Mouse (Mus musculus) cerebellum, adult 11-12 months (tissue): ENCODE measurements at regions not wholly inside any gene's neighbourhood (a gene's known extent, or its start where the extent isn't known, plus 50 kb on each side); places are given as distances from the start of the nearest gene placed in this dataset.

Experiments
- DNase-seq: peaks from one replicate; pipeline ENCODE4 v3.0.0; 2022

DNA sequence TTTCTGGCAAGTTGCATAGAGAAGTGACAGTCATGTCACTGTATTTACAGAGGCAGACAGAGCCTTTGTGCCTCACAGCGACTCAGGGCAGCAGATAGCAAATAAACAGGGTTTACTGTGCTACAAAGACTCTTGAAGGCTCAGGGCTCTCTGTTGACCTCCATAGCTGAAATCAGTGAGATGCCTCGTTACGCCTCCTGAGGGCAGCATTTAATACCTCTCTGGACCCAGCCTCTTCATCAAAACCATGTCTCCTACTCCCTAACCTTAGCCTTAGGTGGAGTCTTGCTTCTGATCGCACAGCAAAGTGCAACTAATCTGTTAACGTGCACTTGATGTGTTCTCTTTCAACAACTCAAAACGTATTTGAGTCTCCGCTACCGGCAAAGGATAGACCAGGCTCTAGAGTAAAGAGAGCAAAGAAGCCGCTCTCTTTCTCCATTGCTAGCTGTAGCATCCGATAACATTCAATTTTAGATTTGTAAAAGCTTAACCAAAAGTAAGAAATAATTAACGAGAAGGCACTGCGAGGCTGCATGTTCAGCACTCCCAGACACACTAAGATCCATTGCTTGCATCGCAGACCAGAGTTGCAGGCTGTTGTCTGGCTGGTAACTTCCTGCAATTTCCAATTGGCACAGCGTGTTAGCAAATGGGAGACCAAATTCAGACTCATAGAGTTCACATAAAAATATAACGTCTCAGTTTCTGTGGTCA is 101.1 kb upstream of the Man2a1 start:
- peak; percentile 17 for DNase-seq

DNA sequence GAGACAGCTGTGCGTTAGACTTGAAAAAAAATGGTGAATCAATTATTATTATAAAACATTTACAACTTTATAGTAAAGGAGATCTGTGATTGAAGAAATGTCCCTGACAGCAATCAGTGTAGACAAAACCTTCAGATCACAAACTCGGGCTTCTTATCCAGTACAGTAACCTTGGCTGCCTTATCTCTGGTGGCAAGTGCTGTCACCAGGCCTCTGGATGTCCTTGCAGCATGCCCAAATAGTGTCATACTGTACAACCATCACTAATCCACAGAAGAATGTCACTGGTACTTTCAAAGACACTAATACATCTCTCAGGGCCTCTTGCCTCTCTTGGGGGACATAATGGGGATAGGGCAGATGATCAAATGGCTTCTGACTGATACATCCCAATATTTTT is 98.2 kb upstream of the Man2a1 start:
- no peak for DNase-seq

DNA sequence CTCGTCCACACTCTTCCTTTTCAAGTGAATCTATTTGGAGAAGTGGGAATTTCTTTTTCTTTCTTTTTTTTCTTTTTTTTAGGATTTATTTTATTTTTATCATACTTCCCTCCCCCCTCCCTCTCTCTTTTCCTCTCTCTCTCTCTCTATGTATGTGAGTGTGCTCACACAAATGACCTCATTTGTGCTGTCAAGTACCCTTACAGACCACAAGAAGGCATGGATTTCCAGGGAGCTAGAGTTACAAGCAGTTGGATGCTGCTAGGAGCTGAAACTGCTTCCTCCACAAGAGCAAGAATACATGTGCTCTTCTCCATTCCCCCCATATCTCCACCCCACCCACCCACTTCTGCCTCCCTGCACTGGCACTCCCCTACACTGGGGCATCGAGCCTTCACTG is 94.6 kb upstream of the Man2a1 start:
- DNase-seq = no peak

DNA sequence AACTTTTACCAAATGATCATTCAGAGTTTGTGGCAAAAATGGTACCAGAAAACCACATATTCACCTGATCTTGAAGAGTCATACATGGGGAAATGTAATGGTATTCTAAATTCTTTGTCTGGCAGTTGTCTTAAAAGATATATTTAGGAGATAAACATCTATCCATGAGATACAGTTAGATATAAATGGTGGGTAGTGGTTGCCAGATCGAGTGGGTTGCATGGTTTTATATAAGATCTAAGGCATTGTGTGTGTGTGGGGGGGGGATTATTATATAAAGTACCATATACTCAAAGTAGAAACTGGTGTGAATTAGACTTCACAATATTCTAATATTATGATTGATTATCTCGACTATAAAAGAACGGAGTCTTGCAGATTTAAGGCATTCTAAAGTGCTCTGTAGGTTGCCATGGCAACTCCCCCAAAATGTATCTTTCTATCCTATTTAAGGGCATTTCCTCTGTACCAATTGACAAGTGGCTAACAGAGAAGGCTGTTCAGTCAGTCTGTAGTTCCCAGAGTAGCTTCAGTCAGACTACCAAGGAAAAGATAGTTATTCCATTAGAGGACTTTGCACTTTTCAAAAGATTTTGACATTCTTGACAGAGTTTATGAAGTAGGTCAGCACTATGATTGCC is 89.3 kb upstream of the Man2a1 start:
- DNase-seq = no peak

DNA sequence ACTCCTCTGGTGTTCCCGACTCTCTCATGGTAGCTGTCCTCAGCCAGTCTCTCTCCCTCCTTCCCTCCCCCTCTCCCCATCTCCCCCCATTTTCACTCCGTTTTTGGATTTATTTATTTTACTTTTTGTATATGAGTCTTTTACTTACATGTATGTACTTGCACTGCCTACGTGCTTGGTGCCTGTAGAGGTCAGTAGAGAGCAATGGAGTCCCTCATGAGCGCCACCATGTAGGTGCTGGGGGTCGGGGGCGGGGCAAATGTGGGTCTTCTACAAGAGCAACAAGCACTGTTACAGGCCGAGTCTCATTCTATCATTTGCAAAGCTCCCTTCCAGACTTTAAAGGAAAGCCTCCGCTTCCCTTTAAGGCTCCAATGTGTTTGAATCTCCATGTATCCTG is 78.3 kb upstream of the Man2a1 start:
- no peak for DNase-seq

DNA sequence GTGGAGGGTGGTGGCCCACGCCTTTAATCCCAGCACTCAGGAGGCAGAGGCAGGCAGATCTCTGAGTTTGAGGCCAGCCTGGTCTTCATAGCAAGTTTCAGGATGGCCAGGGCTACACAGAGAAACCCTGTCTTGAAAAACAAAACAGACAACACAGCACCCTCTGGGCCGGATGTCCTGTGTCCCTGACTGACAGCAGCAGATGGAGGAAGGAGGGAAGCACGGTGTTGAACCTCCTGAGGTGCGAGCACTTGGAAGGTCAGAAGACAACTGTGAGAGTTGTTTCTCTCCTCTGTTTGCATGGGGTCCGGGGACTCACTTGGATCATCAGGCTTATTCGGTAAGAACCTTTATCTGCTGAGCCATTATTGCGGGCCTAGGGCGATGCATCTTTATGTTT is 76.6 kb upstream of the Man2a1 start:
- no peak for DNase-seq

DNA sequence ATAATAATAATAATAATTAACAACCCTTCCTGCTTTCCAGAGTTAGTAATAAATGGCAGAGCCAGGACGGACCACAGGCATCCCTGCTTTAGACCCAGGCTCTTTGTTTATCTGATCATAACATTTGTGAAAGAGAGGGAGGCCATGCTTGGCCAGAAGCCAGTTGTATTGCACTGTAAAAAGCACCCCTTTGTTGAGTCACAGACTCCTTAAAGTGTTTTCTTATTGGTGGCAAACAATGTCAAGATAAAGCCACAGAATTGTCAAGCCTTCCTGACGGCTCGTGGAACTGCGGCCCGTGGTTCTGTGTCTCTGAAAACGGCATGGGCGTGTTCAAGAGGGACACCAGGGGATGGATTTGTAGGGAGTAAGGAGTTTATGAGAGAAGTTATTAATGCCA is 72.7 kb upstream of the Man2a1 start:
- DNase-seq = no peak

DNA sequence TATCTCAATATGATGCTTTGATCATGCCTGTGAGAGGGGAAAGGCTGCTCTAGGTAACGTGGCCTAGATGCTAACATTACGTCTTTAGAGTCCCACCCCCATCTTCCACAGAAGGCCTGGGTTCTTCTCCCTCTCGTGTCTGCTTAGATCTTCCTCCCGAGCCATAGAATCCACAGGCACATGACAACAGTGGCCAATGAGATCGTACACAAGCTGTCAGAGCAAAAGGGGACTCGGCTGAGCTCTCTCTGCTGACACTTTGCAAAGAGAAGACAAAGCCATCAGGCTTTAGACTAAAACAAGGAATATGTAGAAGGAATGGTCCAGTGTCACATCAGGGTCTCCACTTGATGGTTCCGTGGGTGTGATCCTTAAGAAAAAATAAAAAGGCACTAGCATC is 72.1 kb upstream of the Man2a1 start:
- DNase-seq = no peak

DNA sequence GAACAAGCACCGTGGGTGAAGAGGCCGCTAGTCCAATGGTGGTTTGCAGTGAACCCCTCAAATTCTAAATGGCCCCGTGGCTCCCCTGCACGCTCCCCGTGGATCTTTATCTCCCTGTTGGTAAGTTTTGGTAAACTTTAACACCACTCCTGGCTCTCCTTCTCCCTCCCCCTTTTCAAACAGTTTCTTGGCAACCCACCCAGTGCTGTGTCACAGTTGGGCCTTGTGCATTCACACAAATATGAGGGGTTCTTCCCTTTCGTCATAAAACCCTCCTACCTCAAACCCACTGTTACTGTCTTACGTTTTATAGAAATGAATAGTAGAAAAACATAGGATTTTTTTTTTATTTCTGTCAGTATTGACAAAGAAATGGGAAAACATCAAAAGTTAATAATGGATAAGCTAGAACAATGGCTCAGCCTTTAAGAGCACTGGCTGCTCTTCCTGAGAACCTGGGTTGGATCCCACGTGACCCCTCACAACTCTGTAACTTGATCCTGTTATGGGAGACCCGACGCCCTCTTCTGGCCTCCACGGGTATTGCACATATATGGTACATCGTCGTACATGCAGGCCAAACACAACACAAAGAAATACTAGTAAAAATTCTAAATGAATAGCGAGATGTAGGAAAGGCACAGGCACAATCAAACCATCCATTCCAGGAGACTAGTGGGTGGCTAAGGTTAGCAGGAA is 71.1 kb upstream of the Man2a1 start:
- DNase-seq = no peak

DNA sequence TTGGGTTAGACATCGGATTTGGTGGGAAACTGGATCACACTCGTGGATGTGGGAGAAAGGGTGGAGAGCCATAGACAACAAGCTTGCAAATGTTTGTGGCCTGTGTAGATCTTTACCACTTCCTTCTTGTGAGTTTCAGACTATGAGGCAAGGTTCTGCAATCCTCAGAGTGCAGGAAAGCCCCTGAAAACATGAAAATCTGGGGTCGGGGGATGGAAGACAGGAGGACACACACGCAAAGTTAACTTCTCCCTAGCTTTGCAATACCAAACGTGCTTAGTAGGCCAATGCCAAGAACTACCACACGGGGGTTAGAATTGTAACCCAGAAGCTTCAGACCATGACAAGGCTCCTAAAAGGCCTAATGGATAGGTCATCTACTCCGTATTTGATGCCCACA is 69.4 kb upstream of the Man2a1 start:
- DNase-seq = no peak

DNA sequence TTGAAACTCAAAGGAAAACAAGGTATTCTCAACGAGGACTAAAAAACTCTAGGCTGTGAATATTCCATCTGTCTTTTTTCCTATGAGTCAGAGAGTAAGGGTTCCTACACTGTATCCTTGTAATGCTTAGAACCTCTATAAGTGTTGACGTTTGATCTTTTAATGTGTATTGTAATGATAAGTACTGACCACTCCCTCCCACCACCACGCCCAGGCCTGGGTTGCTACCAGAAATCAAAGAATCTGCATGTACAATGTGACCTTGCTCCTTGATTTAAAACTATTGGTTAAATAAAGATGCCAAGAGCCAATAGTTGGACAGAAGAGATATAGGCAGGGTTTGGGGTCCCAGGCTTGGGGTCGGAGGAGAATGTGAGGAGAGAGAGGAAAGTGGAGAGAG is 66.2 kb upstream of the Man2a1 start:
- DNase-seq = no peak

DNA sequence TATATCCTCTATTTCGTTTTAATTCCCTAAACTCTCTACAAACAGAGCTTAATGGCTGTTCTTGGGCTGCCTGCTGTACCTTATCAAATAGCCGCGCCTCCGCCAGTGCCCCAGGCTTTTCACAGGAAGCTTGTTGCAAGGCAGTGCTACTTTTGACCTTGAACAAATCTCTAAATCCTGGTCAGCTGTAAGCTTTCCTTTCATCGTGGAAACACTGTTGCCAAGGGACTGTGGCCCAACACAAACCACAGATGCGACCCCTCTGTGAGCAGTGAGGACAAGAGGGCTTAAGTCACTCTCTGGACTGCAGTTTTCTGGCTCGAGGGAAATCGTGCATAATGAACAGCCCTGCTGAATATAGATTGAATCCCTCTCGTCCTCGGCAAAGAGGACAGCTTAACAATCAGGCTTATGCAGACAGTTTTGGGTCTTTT is 62.0 kb upstream of the Man2a1 start:
- no peak for DNase-seq

DNA sequence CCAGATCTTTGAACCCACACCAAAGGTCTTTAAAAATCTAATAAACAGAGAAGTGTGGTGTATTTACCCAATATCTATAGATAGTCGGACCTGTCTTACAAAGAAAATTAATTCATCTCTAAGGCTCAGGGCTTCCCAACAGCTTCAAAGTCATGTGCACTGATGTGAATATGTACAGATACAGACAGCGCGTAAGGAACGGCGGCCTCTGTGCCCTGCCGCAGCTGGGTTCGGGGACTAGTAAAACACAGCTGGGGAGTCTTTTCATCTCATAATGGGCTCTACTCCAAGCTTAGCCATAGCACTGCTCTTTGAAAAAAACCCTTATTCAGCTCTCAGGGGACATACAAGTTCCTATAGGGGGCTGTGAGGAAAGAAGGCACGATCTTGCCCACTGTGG is 60.1 kb upstream of the Man2a1 start:
- no peak for DNase-seq

DNA sequence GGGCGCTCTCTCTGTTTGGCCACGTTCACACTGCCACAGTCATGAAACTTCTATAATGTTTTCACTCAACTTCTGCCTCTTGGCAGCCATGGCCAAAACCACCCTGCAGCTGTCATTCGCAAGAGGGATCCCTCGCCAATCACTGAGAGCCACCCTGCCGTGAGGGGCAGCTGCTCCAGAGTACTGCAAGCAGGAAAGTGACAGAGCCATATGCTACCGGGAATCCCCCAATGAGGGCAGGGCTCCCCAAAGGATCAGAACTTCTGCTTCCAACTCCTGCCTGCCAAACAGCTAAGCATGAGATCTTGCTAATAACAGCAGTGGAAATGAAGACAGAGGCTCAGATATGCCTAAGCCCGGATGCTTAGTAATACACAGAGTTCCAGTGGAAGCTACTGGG is 52.0 kb upstream of the Man2a1 start:
- no peak for DNase-seq

DNA sequence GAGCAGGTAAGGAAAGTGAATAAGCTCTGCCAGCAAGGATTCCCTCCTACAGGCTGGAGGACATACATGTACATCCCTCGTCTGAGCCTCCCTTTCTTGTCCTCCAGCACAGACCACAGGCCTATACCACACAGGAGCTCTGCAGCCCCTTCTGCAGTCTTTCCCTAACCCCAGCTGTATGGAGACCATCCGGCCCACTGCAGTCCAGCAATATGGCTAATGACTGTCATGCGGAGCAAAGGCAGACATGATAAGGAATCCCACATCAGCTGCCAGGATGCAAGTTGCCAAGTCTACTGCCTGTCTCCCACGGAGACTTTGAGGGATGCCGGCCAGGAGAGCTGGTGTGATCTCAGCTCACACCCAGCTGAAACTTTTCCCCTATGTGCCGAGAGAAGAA is 50.5 kb upstream of the Man2a1 start:
- DNase-seq = no peak
